Mouse (Mus musculus) bone marrow, adult 2 months (tissue): Measurements from ENCODE around the gene Stoml1. TPM values are rescaled to one million over a fixed set of nuclear protein-coding genes. Genes with fewer than 3 reads are reported as not detected.

Experiments
- H3K27ac ChIP-seq: fragments of 200-500 bp; 2 replicates; pipeline ENCODE4 v1.5.1; 2012; ENCODE audit warnings: low read depth, mild to moderate bottlenecking, control low read depth, inconsistent platforms, low read length; ENCODE audit not compliant: control insufficient read depth, poor library complexity, insufficient read depth
- H3K4me1 ChIP-seq: fragments of 200-500 bp; 2 replicates; pipeline ENCODE4 v1.6.1; 2011; ENCODE audit warnings: low read length; ENCODE audit not compliant: control insufficient read depth, insufficient read depth
- H3K4me3 ChIP-seq: fragments of 200-500 bp; replicated peaks from 2 replicates; pipeline ENCODE3; 2011; ENCODE audit warnings: mild to moderate bottlenecking, low read depth, low read length, control low read depth; ENCODE audit not compliant: control insufficient read depth
- CTCF ChIP-seq: fragments of 200-500 bp; IDR thresholded peaks from 2 replicates; pipeline ENCODE4 v1.5.1; 2011; ENCODE audit warnings: low read length, control low read depth; ENCODE audit not compliant: control insufficient read depth, insufficient read depth
- POLR2A ChIP-seq: fragments of 200-500 bp; IDR thresholded peaks from 2 replicates; pipeline ENCODE4 v1.6.1; 2011; ENCODE audit warnings: low read depth, mild to moderate bottlenecking, control low read depth, low read length, borderline replicate concordance; ENCODE audit not compliant: control insufficient read depth
- WGBS: fragments of 180-500 bp; shearing (Covaris S2); methylation state at CpG from one replicate; pipeline ENCODE4 v1.1.7; 2018; 5-methylcytosine and 5-hydroxymethylcytosine counted together
- polyA plus RNA-seq: library from polyadenylated mRNA; stranded (reverse); fragments of >200 nt; gene quantifications from 2 replicates; pipeline ENCODE4 v1.2.4, GENCODE M21; 2011; ENCODE audit warnings: low replicate concordance; ENCODE audit not compliant: missing spikeins, insufficient read depth, insufficient read length

Gene Stoml1
- polyA plus RNA-seq, 1 experiment = 24.5 TPM

- H3K27ac ChIP-seq = no peak overlapping the region
- 72% methylated on average over 5 of the region's 5 CpGs for WGBS
- no peak for TF ChIP-seq POLR2A
Observed at GRCm38 (mm10) chr9:58279780-58280179, 26.8 kb downstream of the Stoml1 start.

GRCm38 (mm10) chr9:58280259-58281109 lies 27.5 kb downstream of the Stoml1 start:
- Histone ChIP-seq H3K27ac (no peak overlapping the region), H3K4me3 (no peak overlapping the region), H3K4me1 (peaks cover 5% of the 10 kb centered on the region)
- 28% methylated on average over 9 of the region's 9 CpGs for WGBS
- peak; percentile 67 for TF ChIP-seq CTCF
- no peak for TF ChIP-seq POLR2A

More at GRCm38 (mm10) chr9:58279780-58280179, 26.8 kb downstream of the Stoml1 start:
- Histone ChIP-seq H3K4me1 (peaks cover 6% of the 10 kb centered on the region), H3K4me3 (no peak overlapping the region)

GRCm38 (mm10) chr9:58281597-58281996 lies 28.6 kb downstream of the Stoml1 start:
- peak; percentile 70 for TF ChIP-seq CTCF
- no peak for TF ChIP-seq POLR2A
- whole genome bisulfite sequencing = 46% methylated on average over 3 of the region's 3 CpGs
- Histone ChIP-seq H3K27ac (no peak overlapping the region), H3K4me3 (no peak overlapping the region), H3K4me1 (no peaks in the 10 kb centered on the region; the same call in 1 of the 2 replicates)

GRCm38 (mm10) chr9:58283431-58283830 lies 30.5 kb downstream of the Stoml1 start:
- TF ChIP-seq POLR2A = no peak
- no peak for TF ChIP-seq CTCF
- H3K27ac ChIP-seq = no peak overlapping the region
- no peaks in the 10 kb centered on the region; the same call in 1 of the 2 replicates for H3K4me1 ChIP-seq
- WGBS = 87% methylated on average over 7 of the region's 7 CpGs
- H3K4me3 ChIP-seq = no peak overlapping the region

DNA sequence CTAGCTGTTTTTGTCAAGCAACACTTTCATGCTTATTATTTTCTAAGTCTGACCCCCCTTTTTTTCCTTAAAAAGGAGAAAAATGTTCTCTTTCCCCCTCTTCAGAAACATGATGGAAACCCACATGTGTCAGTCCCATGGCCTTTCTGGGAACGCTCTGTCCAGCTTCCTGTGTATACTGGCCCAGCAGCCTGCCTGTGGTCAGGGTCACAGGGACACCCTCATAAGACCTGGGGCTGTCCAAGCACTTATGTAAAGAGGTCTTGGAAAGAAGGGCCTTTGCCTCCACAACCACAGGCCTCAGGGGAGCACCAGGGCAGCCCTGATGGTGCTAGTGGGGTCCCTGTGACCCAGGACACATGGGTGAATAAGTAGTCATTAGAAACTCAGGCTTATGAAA lies 36.1 kb downstream of the Stoml1 start:
- whole genome bisulfite sequencing = 78% methylated on average over 1 of the region's 1 CpGs
- peak overlapping the region; percentile 30; the same call in 1 of the 2 replicates for H3K27ac ChIP-seq
- no peaks in the 10 kb centered on the region for H3K4me1 ChIP-seq
- TF ChIP-seq CTCF (no peak), POLR2A (no peak)
- H3K4me3 ChIP-seq = no peak overlapping the region

DNA sequence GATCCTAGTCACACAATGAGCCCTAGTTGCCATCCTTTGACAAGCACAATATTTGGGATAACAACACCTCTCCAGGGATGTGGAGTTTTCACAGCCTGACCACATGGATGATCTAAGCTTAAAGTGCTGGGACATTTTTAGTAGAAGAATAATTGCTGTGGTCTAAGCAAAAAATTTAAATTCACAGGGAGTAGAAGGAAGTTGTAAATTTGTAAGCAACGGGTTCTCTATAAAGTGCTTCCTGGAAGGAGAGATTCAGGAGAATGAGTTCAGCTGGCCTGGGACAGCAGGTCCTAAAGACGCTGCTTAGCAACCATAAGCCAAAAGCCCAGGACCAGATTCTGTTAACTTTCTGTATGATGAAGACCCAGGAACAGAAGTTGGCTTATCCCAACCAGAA lies 36.9 kb downstream of the Stoml1 start:
- no peaks in the 10 kb centered on the region for H3K4me1 ChIP-seq
- WGBS = 33% methylated on average over 2 of the region's 2 CpGs
- no peak for TF ChIP-seq CTCF
- no peak for TF ChIP-seq POLR2A
- no peak overlapping the region for H3K4me3 ChIP-seq
- H3K27ac ChIP-seq = no peak overlapping the region

GRCm38 (mm10) chr9:58294527-58294926 lies 41.6 kb downstream of the Stoml1 start:
- Histone ChIP-seq H3K4me1 (no peaks in the 10 kb centered on the region), H3K4me3 (no peak overlapping the region), H3K27ac (no peak overlapping the region)
- TF ChIP-seq CTCF (no peak), POLR2A (no peak)
- 65% methylated on average over 7 of the region's 7 CpGs for WGBS

DNA sequence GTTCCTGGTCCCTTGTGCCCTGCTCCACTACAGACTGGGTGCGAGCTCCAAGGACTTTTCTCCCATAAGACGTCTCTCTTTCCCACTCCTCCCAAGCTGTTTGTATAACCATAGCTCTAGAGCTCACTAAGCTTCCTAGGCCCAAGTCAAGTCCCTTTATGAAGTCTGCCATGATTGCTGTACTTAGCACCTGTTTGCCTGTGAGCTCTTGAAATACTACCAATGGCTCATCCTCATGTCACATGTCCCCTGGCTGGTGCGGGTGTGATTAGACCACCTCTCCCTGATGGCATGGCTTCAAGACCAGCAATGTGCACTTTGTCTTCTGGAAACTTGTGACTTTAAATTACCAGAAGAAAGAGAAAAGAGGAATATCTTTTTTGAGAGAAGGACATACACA lies 42.4 kb downstream of the Stoml1 start:
- Histone ChIP-seq H3K27ac (no peak overlapping the region), H3K4me1 (no peaks in the 10 kb centered on the region), H3K4me3 (no peak overlapping the region)
- 91% methylated on average over 3 of the region's 3 CpGs for WGBS
- TF ChIP-seq POLR2A (no peak), CTCF (no peak)

GRCm38 (mm10) chr9:58295766-58296361 lies 42.9 kb downstream of the Stoml1 start:
- H3K4me3 ChIP-seq = no peak overlapping the region
- no peaks in the 10 kb centered on the region for H3K4me1 ChIP-seq
- 67% methylated on average over 9 of the region's 9 CpGs for WGBS
- H3K27ac ChIP-seq = no peak overlapping the region
- TF ChIP-seq POLR2A (no peak), CTCF (no peak)
